Mouse (Mus musculus) heart, adult 2 months (tissue): Measurements from ENCODE around the gene Smad6.

ENCODE experiments used
- CTCF ChIP-seq: fragments of 200-600 bp; IDR thresholded peaks from 2 replicates; pipeline ENCODE4 v1.8.1; 2022; ENCODE audit warnings: antibody characterized with exemption, mild to moderate bottlenecking, moderate library complexity
- EP300 ChIP-seq: fragments of 200-500 bp; IDR thresholded peaks from 2 replicates; pipeline ENCODE4 v1.6.1; 2011; ENCODE audit warnings: low read depth, low read length, control low read depth; ENCODE audit not compliant: insufficient read depth
- POLR2A ChIP-seq: fragments of 200-500 bp; IDR thresholded peaks from 2 replicates; pipeline ENCODE4 v1.6.1; 2011; ENCODE audit warnings: mild to moderate bottlenecking, low read depth, low read length, control low read depth; ENCODE audit not compliant: insufficient read depth

DNA sequence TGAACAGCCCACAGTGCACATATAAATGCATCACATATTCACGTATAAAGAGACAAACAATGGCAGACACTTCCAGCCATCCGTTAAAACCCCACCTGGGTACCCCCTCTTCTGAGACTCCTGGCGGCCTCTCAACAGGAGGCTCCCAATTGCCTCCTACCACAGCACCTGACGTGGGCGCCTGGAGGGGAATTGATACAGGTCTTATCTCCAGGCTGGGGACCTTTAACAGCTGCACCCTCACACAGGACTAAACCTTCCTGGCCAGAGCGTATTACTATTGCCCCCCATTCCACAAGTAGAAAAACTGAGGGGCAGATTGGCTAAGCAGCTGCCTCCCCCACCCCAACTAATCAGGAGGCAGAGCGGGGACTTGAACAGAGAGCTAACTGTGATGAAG lies 18.9 kb downstream of the Smad6 start:
- TF ChIP-seq POLR2A (no peak), CTCF (no peak), EP300 (no peak)
